Comparison of ENCODE assay signal across 33 mouse cellular contexts in genomic region chr1:158940966-158941365, GRCm38 (mm10). TPM values are rescaled to one million over a fixed set of nuclear protein-coding genes. Genes with fewer than 3 reads are reported as not detected.
"Had no signal": no experiment of that assay in that cellular context is flagged by ENCODE, and none has a peak within 500 bp of the region (broad histone marks: within the 10 kb centered on the region; RNA-seq: fewer than 3 reads in every experiment).

No protein-coding gene starts in this region.

- H3K4me3 ChIP-seq: heart, embryonic 13.5 days; heart, embryonic 15.5 days; hindbrain, embryonic 10.5 days; hindbrain, embryonic 12.5 days; hindbrain, embryonic 13.5 days; hindbrain, embryonic 15.5 days; intestine, embryonic 15.5 days; kidney, embryonic 15.5 days; layer of hippocampus, adult 2 months; left cerebral cortex, adult 2 months had no signal

- H3K27ac ChIP-seq: heart, embryonic 13.5 days; heart, embryonic 15.5 days; hindbrain, embryonic 10.5 days; hindbrain, embryonic 12.5 days; hindbrain, embryonic 13.5 days; hindbrain, embryonic 14.5 days; hindbrain, embryonic 15.5 days; hindbrain, postnatal 0 days; intestine, embryonic 15.5 days; kidney, embryonic 15.5 days; kidney, postnatal 0 days; layer of hippocampus, adult 2 months; left cerebral cortex, adult 2 months had no signal

- H3K27me3 ChIP-seq: heart, embryonic 13.5 days; heart, embryonic 15.5 days; hindbrain, embryonic 12.5 days; hindbrain, embryonic 13.5 days; hindbrain, embryonic 15.5 days; intestine, embryonic 15.5 days; kidney, embryonic 15.5 days had no signal

- H3K36me3 ChIP-seq: heart, embryonic 13.5 days; heart, embryonic 15.5 days; hindbrain, embryonic 10.5 days; hindbrain, embryonic 12.5 days; hindbrain, embryonic 13.5 days; hindbrain, embryonic 15.5 days; intestine, embryonic 15.5 days; kidney, embryonic 15.5 days had no signal

- H3K9ac ChIP-seq: heart, embryonic 13.5 days; heart, embryonic 15.5 days; hindbrain, embryonic 12.5 days; hindbrain, embryonic 13.5 days; hindbrain, embryonic 14.5 days; hindbrain, embryonic 15.5 days; intestine, embryonic 15.5 days; kidney, embryonic 15.5 days had no signal

- ATAC-seq: hindbrain, embryonic 16.5 days; hindbrain, postnatal 0 days; inflammation-experienced regulatory T-cells, adult 6 months; intestine, embryonic 15.5 days; intestine, embryonic 16.5 days; intestine, postnatal 0 days had no signal

- H3K4me1 ChIP-seq: heart, embryonic 13.5 days; heart, embryonic 15.5 days; hindbrain, embryonic 10.5 days; hindbrain, embryonic 12.5 days; hindbrain, embryonic 13.5 days; hindbrain, embryonic 15.5 days; intestine, embryonic 15.5 days; kidney, embryonic 15.5 days had no signal

- DNase-seq: heart, postnatal 10 days; heart, postnatal 14 days; heart, postnatal 4 days; kidney, adult 11 months; kidney, adult 18-20 months; kidney, adult 2 months; kidney, adult 8-10 months; kidney, adult 9 months; kidney, postnatal 10 days; kidney, postnatal 14 days; kidney, postnatal 25 days; kidney, postnatal 36 days; kidney, postnatal 4 days; layer of hippocampus, adult 9-11 months; layer of hippocampus, postnatal 36 days had no signal

- H3K9me3 ChIP-seq: heart, embryonic 13.5 days; heart, embryonic 15.5 days; hindbrain, embryonic 10.5 days; hindbrain, embryonic 12.5 days; hindbrain, embryonic 13.5 days; hindbrain, embryonic 15.5 days; intestine, embryonic 15.5 days; kidney, embryonic 15.5 days had no signal

- H3K4me2 ChIP-seq: heart, embryonic 13.5 days; heart, embryonic 15.5 days; hindbrain, embryonic 12.5 days; hindbrain, embryonic 13.5 days; hindbrain, embryonic 14.5 days; hindbrain, embryonic 15.5 days; intestine, embryonic 15.5 days; kidney, embryonic 15.5 days had no signal

RNA-seq across cellular contexts. Expression of gene Pappa2, which starts 39.3 kb away (rescaled TPM):
- total RNA-seq: hematopoietic stem cell, adult 5-6 weeks had no signal
- polyA plus RNA-seq: inflammation-experienced regulatory T-cells, adult 6 months had no signal
